Comparison of ENCODE assay signal across 13 mouse cellular contexts in genomic region chr5:115869198-115869597, GRCm38 (mm10).
"Had no signal": no experiment of that assay in that cellular context is flagged by ENCODE, and none has a peak within 500 bp of the region (broad histone marks: within the 10 kb centered on the region; RNA-seq: fewer than 3 reads in every experiment).

No protein-coding gene starts in this region.

- H3K4me2 ChIP-seq: limb, embryonic 15.5 days; liver, embryonic 15.5 days; lung, embryonic 15.5 days; stomach, embryonic 15.5 days had no signal

- H3K9ac ChIP-seq: limb, embryonic 15.5 days; liver, embryonic 15.5 days; lung, embryonic 15.5 days; stomach, embryonic 15.5 days had no signal

- H3K9me3 ChIP-seq: limb, embryonic 15.5 days; liver, embryonic 15.5 days; lung, embryonic 15.5 days; midbrain, embryonic 13.5 days; stomach, embryonic 15.5 days had no signal

- DNase-seq: kidney, adult 8-10 months; kidney, postnatal 36 days; layer of hippocampus, adult 9-11 months; layer of hippocampus, postnatal 36 days; right cerebral cortex, postnatal 14 days; thymus, adult 2 months; thymus, postnatal 25 days had no signal

- H3K4me3 ChIP-seq: limb, embryonic 15.5 days; liver, embryonic 15.5 days; lung, embryonic 15.5 days; midbrain, embryonic 13.5 days; stomach, embryonic 15.5 days had no signal

- H3K4me1 ChIP-seq: limb, embryonic 15.5 days; lung, embryonic 15.5 days; stomach, embryonic 15.5 days had no signal

- H3K36me3 ChIP-seq: limb, embryonic 15.5 days had no signal

- H3K27me3 ChIP-seq: limb, embryonic 15.5 days; liver, embryonic 15.5 days; lung, embryonic 15.5 days; midbrain, embryonic 13.5 days; stomach, embryonic 15.5 days had no signal

- H3K27ac ChIP-seq: kidney, postnatal 0 days; limb, embryonic 15.5 days; liver, embryonic 15.5 days; lung, embryonic 15.5 days; stomach, embryonic 15.5 days had no signal
